Mouse (Mus musculus) gastrocnemius, postnatal 36 days (tissue): ENCODE data around the gene A930004D18Rik. TPM values are rescaled to one million over a fixed set of nuclear protein-coding genes. Genes with fewer than 3 reads are reported as not detected.

Experiments used
- microRNA-seq, 2 experiments: library from miRNA; unstranded; fragments of <30 nt; microRNA quantifications; one replicate each; pipeline ENCODE4 v1.2.0; 2021
- total RNA-seq, 2 experiments: library from RNA; stranded (reverse); gene quantifications; 2 replicates each; pipeline ENCODE4 v1.2.3; 2021

Gene A930004D18Rik
- total RNA-seq, 2 experiments from 2014 or later = 0.17 to 0.20 TPM

Small RNAs within 50 kb of the gene (microRNA-seq; reads per million reads assigned to microRNA genes)
- gene Mir7655 = 0 reads per million in 2 experiments

Other genes with a start within 250 kb of the A930004D18Rik start
- gene H2al2a, start 40.8 kb downstream of the A930004D18Rik start, total RNA-seq = not detected
- gene Skida1, start 11.3 kb upstream of the A930004D18Rik start, total RNA-seq = under 1 TPM; 0.18 to 0.25 TPM
- 10 to 100 TPM; 15.6 to 21.9 TPM for gene Mllt10, start 17.5 kb upstream of the A930004D18Rik start, total RNA-seq